In genomic region chr9:44709600-44709999, GRCm38 (mm10) we compare ENCODE assay signal across 10 mouse cellular contexts. TPM values are rescaled to one million over a fixed set of nuclear protein-coding genes. Genes with fewer than 3 reads are reported as not detected.
DNase-seq lines count a peak whose midpoint lies in the region; ATAC-seq and TF ChIP-seq lines count a peak whose summit lies in the region.
"Had no signal": no experiment of that assay in that cellular context is flagged by ENCODE, and none has a peak within 500 bp of the region (broad histone marks: within the 10 kb centered on the region; RNA-seq: fewer than 3 reads in every experiment).

No protein-coding gene starts in this region.

- WGBS in kidney, embryonic 15.5 days, result 61% methylated on average over 2 of the region's 2 CpGs
- WGBS in lung, adult 2 months, result 45% methylated on average over 2 of the region's 2 CpGs

- H3K9me3 ChIP-seq in kidney, embryonic 15.5 days (replicated peaks), result no peaks in the 10 kb centered on the region

- no peak for TF ChIP-seq POLR2A in bone marrow macrophage, adult 2 months (IDR thresholded peaks at IDR 0.05; ENCODE audit: borderline replicate concordance, low read depth, low read length)
- no peak for TF ChIP-seq POLR2A in lung, adult 2 months (IDR thresholded peaks at IDR 0.05; ENCODE audit: borderline replicate concordance, extremely low read depth, low read depth, low read length)

- peak; percentile 29 for DNase-seq in adrenal gland, adult 2 months
- no peak for DNase-seq in adrenal gland, postnatal 25 days
- DNase-seq in kidney, postnatal 4 days, result peak; percentile 68 to 76
- DNase-seq in lung, adult 2 months, result no peak
- no peak for DNase-seq in layer of hippocampus, adult 8-10 months (ENCODE audit: low spot score in 2 of 2)

- H3K36me3 ChIP-seq in kidney, embryonic 15.5 days, result peaks cover 85% of the 10 kb centered on the region

- peak; percentile 56 for TF ChIP-seq CTCF in bone marrow macrophage, adult 2 months (IDR thresholded peaks at IDR 0.05; ENCODE audit: low read depth, low read length)
- TF ChIP-seq CTCF in lung, adult 2 months (IDR thresholded peaks at IDR 0.05; ENCODE audit: insufficient read depth, low read length), result peak; percentile 78

- no peak overlapping the region for H3K4me2 ChIP-seq in kidney, embryonic 15.5 days

- H3K4me3 ChIP-seq in kidney, embryonic 15.5 days (replicated peaks), result no peak overlapping the region
- H3K4me3 ChIP-seq in bone marrow macrophage, adult 2 months (ENCODE audit: insufficient read depth, low read length), result no peak overlapping the region
- H3K4me3 ChIP-seq in lung, adult 2 months (replicated peaks; ENCODE audit: extremely low read depth, low read depth, low read length), result no peak overlapping the region
- H3K4me3 ChIP-seq: myocyte had no signal

- no peak overlapping the region for H3K9ac ChIP-seq in kidney, embryonic 15.5 days

- peaks cover 25% of the 10 kb centered on the region for H3K4me1 ChIP-seq in kidney, embryonic 15.5 days
- no peaks in the 10 kb centered on the region for H3K4me1 ChIP-seq in bone marrow macrophage, adult 2 months (ENCODE audit: control insufficient read depth, insufficient read depth, low read length)
- no peaks in the 10 kb centered on the region for H3K4me1 ChIP-seq in lung, adult 2 months (ENCODE audit: control insufficient read depth, insufficient read depth, low read length)

- H3K27ac ChIP-seq in kidney, embryonic 15.5 days, result no peak overlapping the region
- H3K27ac ChIP-seq in bone marrow macrophage, adult 2 months (ENCODE audit: insufficient read depth, low read depth, low read length), result no peak overlapping the region

- no peaks in the 10 kb centered on the region for H3K27me3 ChIP-seq in kidney, embryonic 15.5 days

- ATAC-seq in kidney, embryonic 15.5 days (replicated peaks; ENCODE audit: low FRiP score), result no peak
- ATAC-seq in erythroid progenitor cell, adult 5-6 weeks (replicated peaks; ENCODE audit: low FRiP score, poor library complexity, severe bottlenecking), result no peak

RNA-seq across cellular contexts. Expression of gene Phldb1, which starts 25.4 kb away (rescaled TPM):
- 10 to 100 TPM; 24.9 to 54.1 TPM for total RNA-seq in adrenal gland, adult 2 months (2021)
- polyA plus RNA-seq in adrenal gland, adult 2 months (2012; rRNA removed), result 59.7 and 90.9 TPM in 2 replicates
- 33.7 and 36.9 TPM in 2 replicates for total RNA-seq in adrenal gland, postnatal 25 days (2021)
- 34.5 and 36.4 TPM in 2 replicates for polyA plus RNA-seq in kidney, embryonic 15.5 days (2015; fragmentation: Nextera tagmentation; extraction: Ambion mirVana)
- polyA plus RNA-seq in bone marrow macrophage, adult 2 months (2012; ENCODE audit: insufficient read depth, insufficient read length, missing spikeins), result 4.3 and 4.4 TPM in 2 replicates
- polyA plus RNA-seq in lung, adult 2 months (2012; rRNA removed), result 87.6 and 93.5 TPM in 2 replicates
- 100 to 1,000 TPM in 2 of 4 experiments, 10 to 100 TPM in 2; 84.1 to 114 (median 102) TPM for total RNA-seq in layer of hippocampus, adult 8-10 months (2022)
- total RNA-seq in erythroid progenitor cell, adult 5-6 weeks (2015; ENCODE audit: low replicate concordance), result 3.8 TPM in 1 of 2 replicates, not detected in the other
- total RNA-seq in erythroid progenitor cell, adult 5-6 weeks (2017; ENCODE audit: low replicate concordance), result 0.26 and 4.4 TPM in 2 replicates

RNA-seq across cellular contexts. Expression of gene Treh, which starts 36.6 kb away (rescaled TPM):
- total RNA-seq in adrenal gland, adult 2 months (2021), result not detected
- polyA plus RNA-seq in adrenal gland, adult 2 months (2012; rRNA removed), result not detected in 2 replicates
- total RNA-seq in adrenal gland, postnatal 25 days (2021), result not detected in 2 replicates
- 0.22 and 0.23 TPM in 2 replicates for polyA plus RNA-seq in kidney, embryonic 15.5 days (2015; fragmentation: Nextera tagmentation; extraction: Ambion mirVana)
- polyA plus RNA-seq in bone marrow macrophage, adult 2 months (2012; ENCODE audit: insufficient read depth, insufficient read length, missing spikeins), result not detected in 2 replicates
- polyA plus RNA-seq in lung, adult 2 months (2012; rRNA removed), result not detected in 2 replicates
- not detected for total RNA-seq in layer of hippocampus, adult 8-10 months (2022)
- total RNA-seq in erythroid progenitor cell, adult 5-6 weeks (2015; ENCODE audit: low replicate concordance), result not detected in 2 replicates
- not detected in 2 replicates for total RNA-seq in erythroid progenitor cell, adult 5-6 weeks (2017; ENCODE audit: low replicate concordance)
- total RNA-seq: heart, postnatal 10 days had no signal

RNA-seq across cellular contexts. Expression of gene Arcn1, which starts 58.0 kb away (rescaled TPM):
- total RNA-seq in adrenal gland, adult 2 months (2021), result 100 to 1,000 TPM; 145 to 172 TPM
- polyA plus RNA-seq in adrenal gland, adult 2 months (2012; rRNA removed), result 17.1 and 23.2 TPM in 2 replicates
- 148 and 170 TPM in 2 replicates for total RNA-seq in adrenal gland, postnatal 25 days (2021)
- 201 and 202 TPM in 2 replicates for polyA plus RNA-seq in kidney, embryonic 15.5 days (2015; fragmentation: Nextera tagmentation; extraction: Ambion mirVana)
- polyA plus RNA-seq in bone marrow macrophage, adult 2 months (2012; ENCODE audit: insufficient read depth, insufficient read length, missing spikeins), result 79.8 and 86.7 TPM in 2 replicates
- polyA plus RNA-seq in lung, adult 2 months (2012; rRNA removed), result 26.6 and 40.8 TPM in 2 replicates
- total RNA-seq in layer of hippocampus, adult 8-10 months (2022), result 100 to 1,000 TPM in 2 of 4 experiments, 10 to 100 TPM in 2; 94.1 to 110 (median 101) TPM
- total RNA-seq in erythroid progenitor cell, adult 5-6 weeks (2015; ENCODE audit: low replicate concordance), result 64.6 and 68.1 TPM in 2 replicates
- 58.0 and 97.5 TPM in 2 replicates for total RNA-seq in erythroid progenitor cell, adult 5-6 weeks (2017; ENCODE audit: low replicate concordance)

RNA-seq across cellular contexts. Expression of gene Ift46, which starts 58.1 kb away (rescaled TPM):
- 100 to 1,000 TPM in 1 of 2 experiments, 10 to 100 TPM in 1; 73.0 to 102 TPM for total RNA-seq in adrenal gland, adult 2 months (2021)
- polyA plus RNA-seq in adrenal gland, adult 2 months (2012; rRNA removed), result 20.7 and 22.2 TPM in 2 replicates
- total RNA-seq in adrenal gland, postnatal 25 days (2021), result 71.7 and 97.0 TPM in 2 replicates
- polyA plus RNA-seq in kidney, embryonic 15.5 days (2015; fragmentation: Nextera tagmentation; extraction: Ambion mirVana), result 99.3 and 105 TPM in 2 replicates
- polyA plus RNA-seq in bone marrow macrophage, adult 2 months (2012; ENCODE audit: insufficient read depth, insufficient read length, missing spikeins), result 75.1 and 86.7 TPM in 2 replicates
- 38.9 and 67.5 TPM in 2 replicates for polyA plus RNA-seq in lung, adult 2 months (2012; rRNA removed)
- total RNA-seq in layer of hippocampus, adult 8-10 months (2022), result 10 to 100 TPM; 67.4 to 77.6 (median 70.5) TPM
- 15.1 and 18.4 TPM in 2 replicates for total RNA-seq in erythroid progenitor cell, adult 5-6 weeks (2015; ENCODE audit: low replicate concordance)
- 4.7 and 18.2 TPM in 2 replicates for total RNA-seq in erythroid progenitor cell, adult 5-6 weeks (2017; ENCODE audit: low replicate concordance)

Comparison
In these comparisons a context has a peak if more than half of its experiments do, and no peak if none do; other contexts are left out.
1. DNase-seq: peak in adrenal gland, adult 2 months (single experiment) and kidney, postnatal 4 days (2 of 2); none in adrenal gland, postnatal 25 days (single experiment), lung, adult 2 months (single experiment) and layer of hippocampus, adult 8-10 months (0 of 2).